Mouse (Mus musculus): ENCODE results near the gene Mob4.
"Not testable (repeated sequence)": the region's sequence is repeated elsewhere in the genome, so short reads cannot be mapped to it uniquely, and the experiment has no call there.

Mob4 gene

DNA sequence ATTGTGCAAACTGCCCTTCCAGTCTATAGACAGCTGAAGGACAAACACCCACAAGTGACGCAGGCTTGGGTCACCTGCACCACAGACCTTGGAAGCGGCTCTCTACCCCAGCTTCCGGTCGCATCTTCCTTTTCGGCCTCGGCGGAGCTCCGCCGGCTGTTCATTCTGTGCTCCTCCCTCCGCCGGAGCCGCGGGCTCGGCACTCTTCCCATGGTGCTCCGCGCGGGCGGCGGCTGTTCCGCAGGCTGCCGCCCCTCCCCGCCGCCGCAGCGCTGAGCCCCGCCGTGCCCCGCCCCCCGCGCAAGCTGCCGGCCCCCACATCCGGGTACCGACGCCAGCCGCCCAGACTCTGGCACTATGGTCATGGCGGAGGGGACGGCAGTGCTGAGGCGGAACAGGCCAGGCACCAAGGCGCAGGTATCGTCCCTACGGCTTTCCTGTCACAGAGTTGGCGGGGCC lies at the start of gene Mob4:
Mob4 (plus strand) TSS at position 289 of the 459 bp plus-strand sequence.
- DNase-seq, result peak; percentile 98 to 99

DNA sequence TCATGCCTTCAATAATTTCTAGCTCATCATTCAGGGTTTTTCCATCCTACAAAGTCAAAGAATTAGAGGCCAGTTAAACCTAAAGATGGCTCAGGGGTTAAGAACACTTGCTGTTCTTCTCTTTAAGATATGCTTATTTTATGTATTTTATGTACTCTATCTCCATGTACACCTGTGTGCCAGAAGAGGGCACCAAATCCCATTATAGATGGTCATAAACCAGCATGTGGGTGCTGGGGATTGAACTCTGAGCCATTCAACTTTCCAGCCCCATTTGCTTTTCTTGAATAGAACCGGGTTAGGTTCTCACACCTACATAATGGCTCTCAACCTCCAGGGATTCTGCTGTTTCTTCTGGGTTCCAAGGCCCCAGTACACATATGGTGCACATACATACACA lies 48.9 kb upstream of the Mob4 start:
- no peak for DNase-seq

DNA sequence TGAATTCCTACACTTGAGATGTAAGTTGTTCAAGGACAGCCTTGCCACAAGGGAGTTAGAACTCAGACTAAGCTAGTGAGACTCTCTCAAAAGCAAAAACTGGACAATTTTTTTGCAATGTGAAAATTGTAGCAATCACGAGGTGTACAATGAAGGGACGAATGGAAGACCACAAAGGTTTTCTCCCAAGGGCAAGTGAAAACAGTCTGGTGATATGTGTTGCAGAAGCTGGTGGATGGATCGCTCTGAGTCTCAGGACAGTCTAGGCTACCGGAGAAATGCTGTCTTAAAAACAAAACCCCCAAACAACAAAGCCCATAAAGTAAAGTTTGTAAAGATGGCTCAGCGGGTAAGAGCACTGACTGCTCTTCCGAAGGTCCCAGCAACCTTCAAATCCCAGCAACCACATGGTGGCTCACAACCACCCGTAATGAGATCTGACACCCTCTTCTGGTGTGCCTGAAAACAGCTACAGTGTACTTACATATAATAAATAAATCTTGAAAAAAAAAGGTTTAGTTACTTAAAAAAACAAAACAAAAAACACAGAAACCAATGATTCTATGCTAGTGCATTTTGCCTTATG lies 45.2 kb upstream of the Mob4 start:
- DNase-seq, result no peak

DNA sequence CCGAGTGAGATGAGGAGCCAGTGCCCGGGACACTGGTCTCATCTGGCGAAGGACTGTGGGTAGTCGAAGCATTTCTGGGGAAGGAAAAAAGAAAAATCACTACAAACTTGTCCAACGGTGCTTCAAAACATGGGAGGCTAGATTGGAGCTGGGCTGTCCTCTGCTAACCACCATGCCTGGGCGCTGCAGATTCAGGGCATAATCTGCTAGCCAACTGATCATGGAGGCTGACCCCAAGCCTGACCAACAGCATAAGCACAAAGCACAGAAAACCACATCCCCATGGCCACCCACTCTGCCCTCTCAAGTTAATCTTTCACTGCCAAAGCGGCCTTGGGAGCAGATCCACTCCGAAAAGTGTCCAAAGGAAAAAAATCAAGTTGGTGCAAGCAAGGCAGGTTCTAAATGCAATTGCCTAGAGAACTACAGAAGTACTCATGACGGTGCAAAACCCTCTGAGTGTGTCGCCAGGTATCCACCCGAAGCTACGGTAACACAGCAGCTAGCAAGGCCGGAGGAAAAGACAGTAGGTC lies 44.1 kb upstream of the Mob4 start:
- peak; percentile 19 to 29 for DNase-seq

DNA sequence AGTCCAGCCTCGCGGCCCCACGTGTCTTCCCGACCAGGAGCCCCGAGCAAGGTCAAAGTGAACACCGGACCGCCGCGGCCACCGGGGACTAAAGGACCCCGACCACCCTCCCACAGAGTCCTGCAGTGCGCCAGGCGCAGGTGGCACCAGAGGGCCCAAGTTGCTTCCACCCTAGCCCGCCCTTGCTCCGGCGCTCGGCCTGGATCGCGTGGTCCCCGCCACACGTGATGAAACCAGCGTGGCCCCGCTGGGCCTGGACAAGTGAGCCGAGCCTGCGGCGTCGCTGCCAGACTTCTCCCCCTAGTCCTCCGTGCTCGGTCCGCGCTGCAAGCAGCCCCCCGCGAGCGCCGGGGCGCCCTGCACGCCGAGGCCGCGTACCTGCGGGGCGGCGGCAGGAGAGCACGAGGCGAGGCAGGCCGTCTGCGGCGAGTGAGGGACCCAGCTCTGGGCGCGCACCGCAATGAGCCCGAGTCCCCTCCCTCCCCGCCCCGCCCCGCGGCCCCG lies 43.6 kb upstream of the Mob4 start:
- DNase-seq, result no peak

DNA sequence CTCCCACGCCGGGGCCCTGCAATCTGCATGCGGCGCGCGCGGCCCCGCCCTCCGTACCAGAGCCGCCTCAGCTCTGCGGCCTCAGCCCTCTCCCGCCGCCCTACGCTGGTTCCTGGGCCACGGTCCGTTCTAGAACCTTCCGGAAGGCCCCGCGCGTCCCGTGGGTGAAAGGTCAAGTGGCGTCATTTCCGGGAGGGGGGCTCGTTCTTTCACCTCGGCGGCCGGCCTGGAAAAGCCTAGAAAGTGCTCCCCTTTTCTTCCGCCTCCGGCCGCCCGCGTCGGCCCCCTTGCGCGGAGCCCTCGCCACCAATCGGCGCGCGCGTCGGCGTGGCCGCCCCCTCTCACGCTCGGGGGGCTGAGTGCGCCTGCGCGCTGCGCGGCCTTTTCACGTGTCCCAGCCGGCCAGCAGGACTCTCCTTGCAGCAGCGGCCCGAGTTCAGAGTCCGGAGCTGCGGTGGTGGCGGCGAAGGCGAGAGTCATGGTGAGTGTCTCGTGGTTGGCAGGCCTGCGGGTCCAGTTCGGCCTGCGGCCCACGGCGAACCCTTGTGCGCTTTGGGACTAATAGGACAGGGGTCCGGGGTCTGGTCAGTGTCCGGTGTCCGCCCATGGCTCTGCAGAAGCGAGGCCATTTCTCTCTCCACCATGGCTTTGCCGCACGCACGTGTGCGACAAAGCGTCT lies 43.0 kb upstream of the Mob4 start, which contains the start of the genes Hspe1 and Hspd1:
Hspe1 (plus strand) TSS at position 201 of the 679 bp plus-strand sequence.
Hspd1 (minus strand) TSS at position 312 of the 679 bp plus-strand sequence.
- DNase-seq, result peak; percentile 98

DNA sequence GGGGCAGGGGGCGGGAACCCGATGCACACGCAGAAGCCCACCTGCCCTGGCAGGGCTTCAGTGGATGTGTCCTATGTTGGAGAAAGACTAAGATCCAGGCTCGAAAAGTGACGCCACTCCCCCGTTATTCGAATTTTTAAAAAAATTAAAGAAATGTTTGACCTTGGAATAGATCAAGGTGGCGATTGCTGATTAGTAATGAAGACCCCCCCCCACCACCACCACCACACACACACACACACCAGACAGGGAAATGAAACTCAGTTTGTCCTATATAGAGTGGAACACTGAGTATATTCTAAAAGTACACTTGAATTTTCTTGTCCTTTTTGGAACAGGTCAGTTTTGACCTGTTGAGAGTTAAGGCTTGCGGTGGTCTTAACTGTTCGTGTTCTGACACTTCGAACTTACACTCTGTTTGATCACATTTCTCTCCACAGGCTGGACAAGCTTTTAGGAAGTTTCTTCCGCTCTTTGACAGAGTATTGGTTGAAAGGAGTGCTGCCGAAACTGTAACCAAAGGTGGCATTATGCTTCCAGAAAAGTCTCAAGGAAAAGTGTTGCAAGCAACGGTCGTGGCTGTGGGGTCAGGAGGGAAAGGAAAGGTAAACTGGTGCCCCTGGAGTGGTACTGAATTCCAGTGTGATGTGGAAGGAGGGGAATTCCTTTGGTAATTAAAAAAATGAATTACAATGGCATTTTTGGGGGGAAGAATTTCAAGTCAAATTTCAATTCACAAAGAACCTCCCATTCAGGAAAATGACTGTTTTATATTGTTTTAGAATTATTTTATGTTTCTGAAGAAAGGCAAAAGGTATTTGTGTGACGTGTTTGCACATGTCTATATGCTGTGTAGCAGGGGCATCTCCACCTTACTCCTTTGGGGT lies 42.2 kb upstream of the Mob4 start:
- no peak for DNase-seq

DNA sequence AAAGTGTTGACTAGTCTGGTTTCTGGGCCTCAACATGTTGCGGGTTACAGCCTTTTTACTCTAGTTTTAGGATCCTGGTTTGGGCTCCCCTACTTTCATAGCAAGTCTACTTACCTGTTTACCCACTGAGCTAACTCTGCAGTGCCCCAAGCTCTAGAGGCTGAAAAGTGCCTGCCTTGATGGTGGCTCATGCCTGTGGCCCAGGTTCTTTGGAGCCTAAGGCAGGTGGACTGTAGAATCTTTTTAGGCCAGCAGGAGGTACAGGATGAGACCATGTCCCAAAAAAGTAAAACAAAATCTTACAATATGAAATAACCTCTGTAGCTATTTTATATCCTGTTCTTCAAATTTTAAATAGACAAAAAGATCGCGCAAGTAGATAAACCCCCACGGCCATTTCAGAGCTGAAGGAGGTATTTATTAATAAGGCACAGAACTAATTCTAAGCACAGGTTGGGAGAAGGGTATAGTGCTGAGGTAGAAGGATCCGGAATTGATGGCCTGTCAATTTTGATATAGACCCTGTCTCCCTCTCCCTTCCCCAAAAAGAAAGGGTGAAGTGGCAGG lies 41.5 kb upstream of the Mob4 start:
- DNase-seq, result no peak

DNA sequence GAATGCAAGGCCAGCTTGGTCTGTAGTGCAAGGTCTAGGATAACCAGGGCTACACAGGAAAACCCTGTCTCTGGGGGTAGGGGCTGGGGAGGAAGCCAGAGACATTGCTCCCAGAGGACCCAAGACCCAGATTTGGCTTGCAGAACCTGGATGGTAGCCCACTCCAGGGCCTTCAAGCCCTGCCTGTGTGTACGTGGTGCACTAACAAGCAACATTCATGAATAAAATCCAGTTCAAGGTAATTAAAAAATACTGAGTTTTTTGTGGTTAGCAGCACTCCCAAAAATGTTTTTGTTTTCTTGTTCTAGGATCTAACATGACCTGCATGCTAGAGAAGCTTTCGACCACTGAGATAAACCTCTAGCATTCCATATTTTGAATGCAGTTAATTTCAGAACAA lies 39.0 kb upstream of the Mob4 start:
- no peak for DNase-seq

DNA sequence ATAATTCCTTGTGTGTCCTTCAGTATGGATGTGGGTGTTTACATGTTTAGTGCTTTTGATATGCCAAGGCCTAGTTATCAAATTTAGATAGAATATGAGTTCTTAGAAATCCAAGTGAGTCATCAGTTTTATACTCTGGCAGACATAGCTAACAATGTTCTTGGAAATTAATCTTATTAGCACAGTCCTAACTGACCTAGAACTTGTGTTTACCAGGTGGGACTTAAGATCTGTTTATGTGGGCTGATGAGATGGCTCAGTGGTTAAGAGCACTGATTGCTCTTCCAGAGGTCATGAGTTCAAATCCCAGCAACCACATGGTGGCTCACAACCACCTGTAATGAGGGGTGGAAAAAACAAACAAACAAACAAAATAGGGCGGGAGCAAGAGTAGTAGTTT lies 38.6 kb upstream of the Mob4 start:
- no peak for DNase-seq

DNA sequence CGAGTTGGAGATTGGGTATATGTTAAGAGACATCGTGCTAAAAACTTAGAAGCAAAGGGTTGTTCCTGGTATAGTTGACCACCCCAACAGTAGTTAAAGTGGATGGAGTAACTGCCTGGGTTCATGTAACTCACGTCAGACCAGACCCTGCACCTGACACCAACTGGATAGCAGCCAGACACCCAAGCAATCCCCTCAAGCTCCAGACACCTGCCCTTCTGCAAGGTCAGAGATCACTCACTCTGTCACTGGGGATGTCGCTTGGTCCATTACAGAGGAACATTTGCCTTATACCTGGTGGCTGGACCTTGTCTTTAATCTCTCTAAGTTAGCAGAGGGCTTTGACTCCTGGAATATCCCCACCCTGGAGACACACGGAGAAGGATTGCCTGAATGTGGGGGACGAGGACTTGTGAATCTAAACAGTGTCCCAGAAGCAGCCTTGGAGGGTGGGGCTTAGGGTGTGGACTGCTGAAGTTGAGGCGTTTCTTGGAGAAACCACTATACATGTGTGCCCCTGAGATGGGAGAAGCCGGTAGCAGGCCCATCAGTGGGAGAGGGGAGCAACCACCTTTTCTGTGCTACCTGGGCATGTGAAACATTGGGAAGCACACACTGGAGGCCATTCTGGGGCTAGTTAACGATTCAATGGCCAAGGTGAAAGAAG lies 24.0 kb upstream of the Mob4 start:
- DNase-seq, result no peak

DNA sequence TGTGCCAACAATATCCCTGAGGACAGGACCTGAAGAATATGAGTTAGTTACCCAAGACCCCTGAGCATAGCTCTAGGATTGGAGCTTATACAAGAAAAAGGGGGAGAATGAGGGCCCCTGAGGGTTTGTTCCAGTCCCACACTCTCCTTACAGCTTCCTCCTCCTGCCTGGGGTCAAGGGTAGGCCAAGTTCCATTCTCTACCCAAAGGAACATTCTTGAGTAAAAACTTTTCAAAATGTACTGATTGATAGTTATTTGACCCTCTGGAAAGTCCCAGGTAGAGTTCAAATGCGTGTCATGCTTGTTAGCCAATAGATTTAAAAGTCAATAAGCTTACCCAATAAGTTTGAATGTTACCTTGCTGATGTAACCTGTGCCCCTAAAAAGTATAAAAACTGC lies 23.4 kb upstream of the Mob4 start:
- DNase-seq, result no peak

DNA sequence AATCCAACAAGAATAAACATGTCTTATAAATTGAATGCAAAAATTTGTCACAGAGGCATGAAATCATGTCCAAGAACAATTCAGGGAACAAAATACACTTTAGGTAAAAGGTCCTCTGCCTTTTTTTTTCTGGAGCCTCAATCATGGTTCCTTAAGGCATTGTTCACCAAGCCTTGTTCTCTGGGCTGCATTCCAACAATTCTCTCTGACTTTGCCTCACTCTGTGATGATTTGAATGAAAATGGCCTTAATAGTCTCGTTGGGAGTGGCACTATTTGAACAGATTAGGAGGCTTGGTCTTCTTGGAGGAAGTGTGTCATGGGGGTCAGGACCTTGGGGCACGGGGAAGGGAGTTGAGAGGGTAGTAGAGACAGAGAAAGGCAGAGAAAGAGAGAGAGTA lies 22.6 kb upstream of the Mob4 start:
- no peak for DNase-seq

DNA sequence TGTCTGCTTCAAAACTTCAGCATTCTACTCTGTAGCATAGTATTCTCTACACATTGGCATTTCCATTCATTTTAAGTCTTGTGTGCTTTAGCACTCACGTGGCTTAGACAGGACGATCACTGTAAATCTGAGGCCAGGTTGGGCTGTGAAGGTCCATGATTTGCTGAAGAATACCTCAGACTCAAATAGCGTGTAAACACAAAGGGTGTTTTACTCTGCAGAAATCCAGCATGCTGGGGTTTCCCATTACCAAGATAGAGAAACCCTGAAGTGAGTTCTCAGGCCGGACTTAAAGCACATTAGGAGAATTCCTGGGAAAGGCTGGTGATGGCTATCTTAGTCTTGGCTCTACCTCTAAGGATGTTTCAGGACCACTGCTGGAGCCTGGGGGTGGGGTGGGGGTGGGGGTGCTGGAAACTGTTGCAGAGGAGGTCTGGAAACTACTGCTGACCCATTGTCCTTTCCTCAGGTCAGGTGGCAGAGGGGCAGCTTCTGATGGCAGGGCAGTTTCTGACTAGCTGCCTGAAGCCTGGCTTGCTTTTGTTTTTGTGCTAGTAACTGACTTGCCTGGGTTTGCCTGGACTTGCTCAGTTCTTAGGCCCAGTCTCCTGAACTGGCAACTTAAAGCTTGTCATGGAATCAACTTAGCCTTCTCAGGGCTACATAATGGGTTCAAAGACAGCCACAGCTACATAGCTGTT lies 21.8 kb upstream of the Mob4 start:
- DNase-seq, result no peak

DNA sequence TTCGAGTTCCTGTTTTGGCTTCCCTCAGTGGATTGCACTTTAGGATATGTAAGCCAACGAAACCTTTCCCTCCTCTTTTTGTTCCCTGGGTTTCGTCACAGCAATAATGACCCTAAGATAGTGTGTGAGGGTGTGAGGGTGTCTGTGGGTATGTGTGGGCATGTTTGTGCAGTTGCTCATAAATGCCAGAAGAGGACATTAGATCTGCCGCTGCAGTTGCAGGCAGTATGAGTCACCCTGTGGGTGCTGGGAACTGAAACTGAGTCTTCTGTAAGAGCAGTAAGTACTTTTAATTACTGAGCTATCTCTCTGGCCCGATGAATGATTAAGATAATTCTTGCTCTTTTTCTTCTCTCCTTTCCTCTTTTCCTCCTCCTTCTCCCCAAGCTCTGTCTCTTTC lies 8.0 kb upstream of the Mob4 start:
- no peak for DNase-seq

DNA sequence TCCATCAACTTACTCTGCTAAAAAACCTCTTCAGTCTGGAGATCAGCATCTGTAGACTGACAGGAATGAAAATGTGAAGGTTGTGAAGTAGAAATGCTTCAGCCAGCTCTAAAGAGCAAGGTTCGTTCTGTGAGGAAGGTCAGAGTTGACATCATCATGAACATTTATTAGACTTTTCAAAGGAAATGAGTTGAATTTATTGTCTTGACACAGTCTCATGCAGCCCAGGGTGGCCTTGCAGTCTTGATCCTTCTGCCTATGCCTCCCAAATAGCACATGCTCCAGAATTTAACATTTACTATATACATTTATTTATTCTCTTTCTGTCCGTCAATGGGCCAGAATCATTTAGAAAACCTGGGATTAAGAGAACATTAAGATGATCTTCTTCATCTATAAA lies 7.5 kb upstream of the Mob4 start:
- no peak for DNase-seq

DNA sequence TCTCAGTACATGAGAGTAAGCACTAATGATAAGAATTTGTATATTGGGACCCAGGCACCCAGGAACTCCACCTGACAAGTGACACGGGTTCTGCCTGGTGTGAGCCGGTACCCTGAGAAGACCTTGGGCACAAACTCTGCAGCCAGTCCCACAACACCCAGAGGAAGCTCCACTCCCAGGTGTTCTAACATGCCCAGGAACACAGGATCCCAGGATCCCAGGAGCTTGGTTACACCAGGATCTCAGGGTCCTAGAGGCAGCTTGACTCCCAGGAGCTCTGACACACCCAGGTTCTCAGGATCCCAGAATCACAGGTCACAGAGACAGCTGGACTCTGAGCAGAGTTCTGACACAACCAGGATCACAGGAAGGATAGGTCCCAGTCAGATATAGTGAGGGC lies 6.9 kb upstream of the Mob4 start:
- DNase-seq, result not testable (repeated sequence)

DNA sequence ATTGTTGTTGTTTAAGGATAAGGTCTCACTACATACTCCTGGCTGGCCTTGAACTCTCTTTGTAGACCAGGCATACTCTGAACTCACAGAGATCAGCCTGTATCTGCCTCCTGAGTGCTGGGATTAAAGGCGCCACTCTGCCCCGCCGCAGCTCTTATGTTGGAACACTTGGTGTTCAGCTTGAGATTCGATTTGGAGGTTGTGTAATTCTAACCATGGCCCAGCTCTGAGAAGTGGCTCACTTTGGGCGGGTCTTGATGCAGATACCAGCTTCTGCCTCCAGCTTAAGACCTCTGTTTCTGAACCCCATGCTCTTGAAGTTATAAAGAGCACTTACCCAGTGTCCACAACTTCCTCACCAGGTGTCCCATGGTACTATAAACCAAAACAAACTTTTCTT lies 1.3 kb upstream of the Mob4 start:
- DNase-seq, result no peak

DNA sequence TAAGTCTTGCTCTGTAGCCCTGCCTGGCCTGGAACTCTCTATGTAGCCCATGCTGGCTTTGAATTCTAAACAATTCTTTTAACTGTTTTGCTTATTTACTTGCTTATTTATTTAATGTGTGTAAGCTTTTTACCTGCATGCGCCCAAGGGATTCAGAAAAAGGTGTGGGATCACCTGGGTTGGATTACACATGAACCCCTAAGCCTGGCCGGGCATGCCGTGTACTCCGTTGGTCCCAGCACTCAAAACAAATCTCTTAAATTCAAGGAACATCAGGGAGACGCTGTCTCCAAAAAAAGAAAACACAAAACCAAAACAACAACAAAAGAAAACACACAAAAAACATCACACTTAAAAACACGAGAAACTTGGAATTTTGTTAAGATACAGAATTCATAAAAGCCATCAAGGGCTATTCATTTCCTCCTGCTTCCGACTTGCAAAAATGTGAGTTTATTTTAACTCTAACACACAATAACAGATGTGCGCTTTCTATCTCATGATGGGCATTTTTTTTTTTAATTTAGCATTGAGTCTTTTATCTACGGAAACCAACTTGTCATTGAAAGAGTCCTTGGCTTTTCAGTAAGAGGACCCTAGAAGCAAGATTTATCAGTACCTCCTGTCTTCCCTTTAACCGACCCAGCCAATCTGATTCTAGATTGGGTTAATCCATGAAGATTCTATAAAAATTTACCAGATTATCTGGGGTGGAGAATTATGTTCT lies 678 bp upstream of the Mob4 start:
- peak in 1 of 2 experiments; percentile 23 for DNase-seq

DNA sequence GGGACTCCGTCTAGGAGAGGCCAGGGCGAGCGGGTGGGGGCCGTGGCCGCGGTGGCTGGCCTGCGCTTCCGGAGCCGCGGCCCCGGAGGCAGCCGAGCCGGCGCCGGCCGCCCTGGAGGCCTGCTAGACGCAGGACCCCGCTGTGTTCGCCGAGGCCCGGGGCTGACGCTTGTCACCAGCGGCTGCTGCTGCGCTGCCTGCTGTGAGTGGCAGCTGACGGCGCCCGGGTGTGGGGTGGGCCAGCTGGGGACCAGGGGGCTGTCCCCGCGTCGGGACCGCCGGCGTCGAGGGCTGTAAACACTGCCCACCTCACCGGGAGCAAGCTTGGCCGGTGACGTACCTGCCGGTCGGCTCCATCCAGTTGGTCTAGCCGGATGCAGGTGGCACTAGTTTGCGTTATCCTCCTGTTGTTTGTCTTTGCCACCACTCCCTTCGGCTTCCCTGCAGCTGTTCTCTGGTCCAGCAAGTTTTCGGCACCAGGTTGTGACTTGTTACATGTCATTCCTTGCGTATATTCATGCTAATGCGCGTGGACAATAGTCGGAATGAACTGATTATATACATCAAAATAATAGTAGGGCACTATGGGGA lies 488 bp downstream of the Mob4 start:
- no peak for DNase-seq
